Mouse (Mus musculus): ENCODE measurements around the gene Tmem141. TPM values are rescaled to one million over a fixed set of nuclear protein-coding genes. Genes with fewer than 3 reads are reported as not detected.

Gene Tmem141
- polyA plus RNA-seq, 1 experiment: 12.9 TPM

GRCm38 (mm10) chr2:25587290-25587689, 34.5 kb downstream of the Tmem141 start:
- Histone ChIP-seq H3K79me3 (ENCODE audit: low read depth) (no peaks in the 10 kb centered on the region), H3K36me3 (ENCODE audit: control insufficient read depth, insufficient read depth) (peaks cover 80% of the 10 kb centered on the region), H3K27me3 (ENCODE audit: control insufficient read depth, insufficient read depth, insufficient read length) (no peaks in the 10 kb centered on the region), H3K79me2 (ENCODE audit: control insufficient read depth, insufficient read depth) (no peaks in the 10 kb centered on the region), H3ac (ENCODE audit: control insufficient read depth, insufficient read length, low read depth) (no peak overlapping the region), H3K4me3 (ENCODE audit: insufficient read depth, poor library complexity, severe bottlenecking) (no peak overlapping the region)
- TF ChIP-seq MAX (IDR thresholded peaks at IDR 0.05) (no peak), USF1 (IDR thresholded peaks at IDR 0.05; ENCODE audit: low read depth) (no peak), MYOG (IDR thresholded peaks at IDR 0.05; ENCODE audit: control insufficient read depth, extremely low read depth, insufficient read length) (no peak), CEBPB (IDR thresholded peaks at IDR 0.05; ENCODE audit: low read depth) (no peak), CTCF (IDR thresholded peaks at IDR 0.05; ENCODE audit: control insufficient read depth, insufficient read depth, insufficient read length) (no peak), MYOD1 (IDR thresholded peaks at IDR 0.05; ENCODE audit: control insufficient read depth, insufficient read length, low read depth) (no peak), FOSL1 (IDR thresholded peaks at IDR 0.05; ENCODE audit: insufficient read depth, low read length, poor library complexity, severe bottlenecking) (no peak)

GRCm38 (mm10) chr2:25585601-25586000, 36.2 kb downstream of the Tmem141 start:
- H3K79me2 ChIP-seq (ENCODE audit: control insufficient read depth, insufficient read depth): no peaks in the 10 kb centered on the region
- peaks cover 66% of the 10 kb centered on the region for H3K36me3 ChIP-seq (ENCODE audit: control insufficient read depth, insufficient read depth)
- no peak for TF ChIP-seq MYOD1 (IDR thresholded peaks at IDR 0.05; ENCODE audit: control insufficient read depth, insufficient read length, low read depth)
- no peak for TF ChIP-seq CEBPB (IDR thresholded peaks at IDR 0.05; ENCODE audit: low read depth)
- TF ChIP-seq CTCF (IDR thresholded peaks at IDR 0.05; ENCODE audit: control insufficient read depth, insufficient read depth, insufficient read length): no peak
- no peak for TF ChIP-seq MYOG (IDR thresholded peaks at IDR 0.05; ENCODE audit: control insufficient read depth, extremely low read depth, insufficient read length)
- TF ChIP-seq MAX (IDR thresholded peaks at IDR 0.05): no peak
- TF ChIP-seq USF1 (IDR thresholded peaks at IDR 0.05; ENCODE audit: low read depth): no peak
- H3K4me3 ChIP-seq (ENCODE audit: insufficient read depth, poor library complexity, severe bottlenecking): no peak overlapping the region
- H3K27me3 ChIP-seq (ENCODE audit: control insufficient read depth, insufficient read depth, insufficient read length): no peaks in the 10 kb centered on the region
- no peaks in the 10 kb centered on the region for H3K79me3 ChIP-seq (ENCODE audit: low read depth)
- no peak overlapping the region for H3ac ChIP-seq (ENCODE audit: control insufficient read depth, insufficient read length, low read depth)

DNA sequence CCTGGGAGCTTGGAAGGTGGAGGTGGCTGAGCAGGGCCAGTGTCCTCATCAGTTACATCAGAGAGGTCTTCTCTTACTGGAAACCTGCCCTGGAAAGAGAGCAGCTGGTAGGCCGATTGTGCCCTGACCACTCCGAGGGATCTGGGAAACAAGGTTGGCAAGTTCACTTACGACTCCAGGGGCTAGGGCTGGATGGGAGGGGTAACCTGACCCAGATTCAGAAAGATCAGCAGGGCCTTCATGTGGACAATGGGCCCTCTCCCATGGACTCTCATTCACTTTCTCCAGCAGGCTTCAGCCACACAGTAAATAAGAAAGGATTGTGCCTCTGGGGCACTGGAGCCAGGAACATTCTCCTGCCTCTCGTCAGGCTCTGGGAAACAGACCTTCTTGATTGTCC, 36.9 kb downstream of the Tmem141 start:
- H3K79me3 ChIP-seq (ENCODE audit: low read depth): no peaks in the 10 kb centered on the region
- peaks cover 59% of the 10 kb centered on the region for H3K36me3 ChIP-seq (ENCODE audit: control insufficient read depth, insufficient read depth)
- H3K27me3 ChIP-seq (ENCODE audit: control insufficient read depth, insufficient read depth, insufficient read length): no peaks in the 10 kb centered on the region
- no peak overlapping the region for H3ac ChIP-seq (ENCODE audit: control insufficient read depth, insufficient read length, low read depth)
- no peaks in the 10 kb centered on the region for H3K79me2 ChIP-seq (ENCODE audit: control insufficient read depth, insufficient read depth)
- H3K4me3 ChIP-seq (ENCODE audit: insufficient read depth, poor library complexity, severe bottlenecking): no peak overlapping the region
- TF ChIP-seq USF1 (IDR thresholded peaks at IDR 0.05; ENCODE audit: low read depth): no peak
- no peak for TF ChIP-seq CEBPB (IDR thresholded peaks at IDR 0.05; ENCODE audit: low read depth)
- TF ChIP-seq MYOG (IDR thresholded peaks at IDR 0.05; ENCODE audit: control insufficient read depth, extremely low read depth, insufficient read length): no peak

GRCm38 (mm10) chr2:25584152-25584551, 37.7 kb downstream of the Tmem141 start:
- Histone ChIP-seq H3ac (ENCODE audit: control insufficient read depth, insufficient read length, low read depth) (no peak overlapping the region), H3K4me3 (ENCODE audit: insufficient read depth, poor library complexity, severe bottlenecking) (no peak overlapping the region), H3K27me3 (ENCODE audit: control insufficient read depth, insufficient read depth, insufficient read length) (no peaks in the 10 kb centered on the region), H3K79me2 (ENCODE audit: control insufficient read depth, insufficient read depth) (no peaks in the 10 kb centered on the region), H3K79me3 (ENCODE audit: low read depth) (no peaks in the 10 kb centered on the region), H3K36me3 (ENCODE audit: control insufficient read depth, insufficient read depth) (peaks cover 52% of the 10 kb centered on the region)
- TF ChIP-seq MYOD1 (IDR thresholded peaks at IDR 0.05; ENCODE audit: control insufficient read depth, insufficient read length, low read depth) (no peak), USF1 (IDR thresholded peaks at IDR 0.05; ENCODE audit: low read depth) (no peak), CTCF (IDR thresholded peaks at IDR 0.05; ENCODE audit: control insufficient read depth, insufficient read depth, insufficient read length) (no peak), MAX (IDR thresholded peaks at IDR 0.05) (no peak), FOSL1 (IDR thresholded peaks at IDR 0.05; ENCODE audit: insufficient read depth, low read length, poor library complexity, severe bottlenecking) (no peak), CEBPB (IDR thresholded peaks at IDR 0.05; ENCODE audit: low read depth) (no peak), MYOG (IDR thresholded peaks at IDR 0.05; ENCODE audit: control insufficient read depth, extremely low read depth, insufficient read length) (no peak)

- Histone ChIP-seq H3ac (ENCODE audit: control insufficient read depth, insufficient read length, low read depth) (no peak overlapping the region), H3K4me3 (ENCODE audit: insufficient read depth, poor library complexity, severe bottlenecking) (no peak overlapping the region), H3K27me3 (ENCODE audit: control insufficient read depth, insufficient read depth, insufficient read length) (no peaks in the 10 kb centered on the region), H3K36me3 (ENCODE audit: control insufficient read depth, insufficient read depth) (peaks cover 48% of the 10 kb centered on the region), H3K79me2 (ENCODE audit: control insufficient read depth, insufficient read depth) (no peaks in the 10 kb centered on the region), H3K79me3 (ENCODE audit: low read depth) (no peaks in the 10 kb centered on the region)
- TF ChIP-seq MYOG (IDR thresholded peaks at IDR 0.05; ENCODE audit: control insufficient read depth, extremely low read depth, insufficient read length) (no peak), MYOD1 (IDR thresholded peaks at IDR 0.05; ENCODE audit: control insufficient read depth, insufficient read length, low read depth) (no peak), USF1 (IDR thresholded peaks at IDR 0.05; ENCODE audit: low read depth) (no peak), FOSL1 (IDR thresholded peaks at IDR 0.05; ENCODE audit: insufficient read depth, low read length, poor library complexity, severe bottlenecking) (no peak), CEBPB (IDR thresholded peaks at IDR 0.05; ENCODE audit: low read depth) (no peak), MAX (IDR thresholded peaks at IDR 0.05) (no peak), CTCF (IDR thresholded peaks at IDR 0.05; ENCODE audit: control insufficient read depth, insufficient read depth, insufficient read length) (no peak)
Measured at GRCm38 (mm10) chr2:25583571-25583970, 38.2 kb downstream of the Tmem141 start.

DNA sequence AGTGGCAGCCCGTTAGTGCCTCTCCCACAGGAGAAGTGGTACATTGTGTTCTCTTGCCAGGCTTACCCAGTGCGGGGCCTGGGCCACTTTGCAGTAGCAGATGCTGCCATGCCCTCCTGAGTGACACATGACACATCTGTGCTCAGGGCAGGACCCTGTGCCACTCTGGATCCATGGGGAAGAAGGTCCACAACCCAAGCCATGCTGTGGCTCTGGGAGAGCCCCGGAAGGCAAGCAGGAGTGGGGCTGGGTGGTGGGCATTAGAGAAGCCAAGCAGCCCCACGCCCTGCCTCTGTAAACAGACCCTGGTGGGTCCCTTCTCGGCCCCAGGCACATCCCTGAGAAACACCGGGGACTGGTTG, 38.7 kb downstream of the Tmem141 start:
- H3K79me2 ChIP-seq (ENCODE audit: control insufficient read depth, insufficient read depth): no peaks in the 10 kb centered on the region

More for the DNA sequence above, 38.7 kb downstream of the Tmem141 start:
- Histone ChIP-seq H3K4me3 (ENCODE audit: insufficient read depth, poor library complexity, severe bottlenecking) (no peak overlapping the region), H3K27me3 (ENCODE audit: control insufficient read depth, insufficient read depth, insufficient read length) (no peaks in the 10 kb centered on the region), H3K79me3 (ENCODE audit: low read depth) (no peaks in the 10 kb centered on the region), H3ac (ENCODE audit: control insufficient read depth, insufficient read length, low read depth) (no peak overlapping the region), H3K36me3 (ENCODE audit: control insufficient read depth, insufficient read depth) (peaks cover 43% of the 10 kb centered on the region)
- TF ChIP-seq CEBPB (IDR thresholded peaks at IDR 0.05; ENCODE audit: low read depth): no peak
- no peak for TF ChIP-seq FOSL1 (IDR thresholded peaks at IDR 0.05; ENCODE audit: insufficient read depth, low read length, poor library complexity, severe bottlenecking)
- no peak for TF ChIP-seq USF1 (IDR thresholded peaks at IDR 0.05; ENCODE audit: low read depth)
- TF ChIP-seq MAX (IDR thresholded peaks at IDR 0.05): no peak
- TF ChIP-seq MYOG (IDR thresholded peaks at IDR 0.05; ENCODE audit: control insufficient read depth, extremely low read depth, insufficient read length): no peak
- TF ChIP-seq MYOD1 (IDR thresholded peaks at IDR 0.05; ENCODE audit: control insufficient read depth, insufficient read length, low read depth): no peak
- TF ChIP-seq CTCF (IDR thresholded peaks at IDR 0.05; ENCODE audit: control insufficient read depth, insufficient read depth, insufficient read length): no peak

All from C2C12 (cell line).